Mouse (Mus musculus) small intestine, adult 2 months (tissue): ENCODE results near the gene Maml2.

Source experiments
- CTCF ChIP-seq: fragments of 200-500 bp; IDR thresholded peaks from 2 replicates; pipeline ENCODE4 v1.5.1; 2012; ENCODE audit warnings: low read depth, mild to moderate bottlenecking, control low read depth, inconsistent platforms, low read length, moderate library complexity, mixed read lengths; ENCODE audit not compliant: insufficient replicate concordance, insufficient read length; ENCODE audit errors: extremely low read depth
- POLR2A ChIP-seq: fragments of 200-500 bp; IDR thresholded peaks from 2 replicates; pipeline ENCODE4 v1.6.1; 2012; ENCODE audit warnings: low read depth, mild to moderate bottlenecking, control low read depth, inconsistent platforms, low read length, moderate library complexity

DNA sequence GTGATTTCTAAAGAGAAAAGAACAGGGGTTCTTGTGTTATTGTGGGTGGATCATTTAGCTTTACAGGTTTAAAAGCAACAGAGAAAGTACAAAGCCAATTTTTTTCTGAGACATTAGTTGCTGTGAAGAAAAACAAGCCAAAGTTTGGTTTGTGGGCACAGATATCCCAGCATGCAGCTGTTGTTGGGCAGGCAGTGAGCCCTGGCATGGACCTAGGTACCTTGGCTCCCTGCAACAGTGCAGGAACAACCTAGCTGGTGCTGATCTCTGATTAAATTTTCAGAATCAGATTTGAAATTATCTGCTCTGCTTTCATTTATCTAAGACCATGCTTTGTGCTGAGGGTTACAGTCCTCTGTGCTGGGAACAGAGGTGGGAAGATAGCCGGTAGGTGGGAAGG, 370.2 kb downstream of the Maml2 start:
- TF ChIP-seq CTCF: no peak
- TF ChIP-seq POLR2A: no peak
